Mouse (Mus musculus): Measurements from ENCODE around the gene Dzip1l.

- TF ChIP-seq CTCF (IDR thresholded peaks at IDR 0.05; ENCODE audit: borderline replicate concordance, control insufficient read depth, extremely low read depth, insufficient read depth, low read length, poor library complexity) (no peak), POLR2A (IDR thresholded peaks at IDR 0.05; ENCODE audit: control insufficient read depth, extremely low read depth, insufficient read depth, low read length, poor library complexity) (no peak)
Observed at GRCm38 (mm10) chr9:99603566-99603965, 25.7 kb upstream of the Dzip1l start.

Measured in thymus, adult 2 months (tissue).